Mouse (Mus musculus): ENCODE measurements around the gene Atrip. TPM values are rescaled to one million over a fixed set of nuclear protein-coding genes. Genes with fewer than 3 reads are reported as not detected.

Gene Atrip
- 22.4 and 28.7 TPM in 2 replicates for polyA plus RNA-seq (2012; rRNA removed; ENCODE audit: low replicate concordance)

GRCm38 (mm10) chr9:109073661-109074573 is at the start of gene Atrip:
Gene Atrip (minus strand): TSS chr9:109074124.

GRCm38 (mm10) chr9:109095137-109095982 is 21.4 kb upstream of the Atrip start, which contains the start of gene Plxnb1:
Gene Plxnb1 (plus strand): TSS chr9:109095389.

GRCm38 (mm10) chr9:109082124-109082800 is 8.3 kb upstream of the Atrip start, which contains the start of the genes Ccdc51 and Tma7:
Gene Ccdc51 (plus strand): TSS chr9:109082493.
Gene Tma7 (minus strand): TSS chr9:109082587.

GRCm38 (mm10) chr9:109059136-109059903 is 14.6 kb downstream of the Atrip start, which contains the start of gene Trex1:
Gene Trex1 (minus strand): TSS chr9:109059734.

GRCm38 (mm10) chr9:109038086-109038895 is 35.6 kb downstream of the Atrip start, which contains the start of gene Shisa5:
Gene Shisa5 (plus strand): TSS chr9:109038565.

Other genes starting within 250 kb of the Atrip start
- gene Celsr3, start 247.8 kb downstream of the Atrip start, polyA plus RNA-seq (2012; rRNA removed; ENCODE audit: low replicate concordance): 0.37 and 1.4 TPM in 2 replicates
- 26.7 and 33.5 TPM in 2 replicates for gene Slc26a6, start 220.8 kb downstream of the Atrip start, polyA plus RNA-seq (2012; rRNA removed; ENCODE audit: low replicate concordance)
- 0.22 TPM in 1 of 2 replicates, not detected in the other for gene Tmem89, start 159.5 kb downstream of the Atrip start, polyA plus RNA-seq (2012; rRNA removed; ENCODE audit: low replicate concordance)
- gene Uqcrc1, start 137.5 kb downstream of the Atrip start, polyA plus RNA-seq (2012; rRNA removed; ENCODE audit: low replicate concordance): 712 and 1,110 TPM in 2 replicates
- 14.3 and 26.9 TPM in 2 replicates for gene Col7a1, start 120.5 kb downstream of the Atrip start, polyA plus RNA-seq (2012; rRNA removed; ENCODE audit: low replicate concordance)
- 1.1 and 4.3 TPM in 2 replicates for gene Ucn2, start 88.1 kb downstream of the Atrip start, polyA plus RNA-seq (2012; rRNA removed; ENCODE audit: low replicate concordance)
- 23.3 and 30.5 TPM in 2 replicates for gene Pfkfb4, start 82.3 kb downstream of the Atrip start, polyA plus RNA-seq (2012; rRNA removed; ENCODE audit: low replicate concordance)
- 1,951 and 3,448 TPM in 2 replicates for gene Shisa5, start 35.6 kb downstream of the Atrip start, polyA plus RNA-seq (2012; rRNA removed; ENCODE audit: low replicate concordance)
- gene Trex1, start 14.4 kb downstream of the Atrip start, polyA plus RNA-seq (2012; rRNA removed; ENCODE audit: low replicate concordance): 177 and 211 TPM in 2 replicates
- gene Ccdc51, start 8.4 kb upstream of the Atrip start, polyA plus RNA-seq (2012; rRNA removed; ENCODE audit: low replicate concordance): 5.1 and 6.6 TPM in 2 replicates
- gene Tma7, start 8.5 kb upstream of the Atrip start, polyA plus RNA-seq (2012; rRNA removed; ENCODE audit: low replicate concordance): 40.4 and 49.2 TPM in 2 replicates
- gene Plxnb1, start 21.3 kb upstream of the Atrip start, polyA plus RNA-seq (2012; rRNA removed; ENCODE audit: low replicate concordance): 8.5 and 10.8 TPM in 2 replicates
- not detected in 2 replicates for gene Fbxw21, start 87.9 kb upstream of the Atrip start, polyA plus RNA-seq (2012; rRNA removed; ENCODE audit: low replicate concordance)
- gene Fbxw13, start 121.9 kb upstream of the Atrip start, polyA plus RNA-seq (2012; rRNA removed; ENCODE audit: low replicate concordance): 0.16 TPM in 1 of 2 replicates, not detected in the other
- gene Fbxw20, start 160.6 kb upstream of the Atrip start, polyA plus RNA-seq (2012; rRNA removed; ENCODE audit: low replicate concordance): not detected in 2 replicates
- not detected in 2 replicates for gene Fbxw14, start 213.6 kb upstream of the Atrip start, polyA plus RNA-seq (2012; rRNA removed; ENCODE audit: low replicate concordance)